Mouse (Mus musculus): ENCODE results near the gene Card11. TPM values are rescaled to one million over a fixed set of nuclear protein-coding genes. Genes with fewer than 3 reads are reported as not detected.

Gene Card11
- polyA plus RNA-seq, 1 experiment from 2014 or later: 0.40 TPM

DNA sequence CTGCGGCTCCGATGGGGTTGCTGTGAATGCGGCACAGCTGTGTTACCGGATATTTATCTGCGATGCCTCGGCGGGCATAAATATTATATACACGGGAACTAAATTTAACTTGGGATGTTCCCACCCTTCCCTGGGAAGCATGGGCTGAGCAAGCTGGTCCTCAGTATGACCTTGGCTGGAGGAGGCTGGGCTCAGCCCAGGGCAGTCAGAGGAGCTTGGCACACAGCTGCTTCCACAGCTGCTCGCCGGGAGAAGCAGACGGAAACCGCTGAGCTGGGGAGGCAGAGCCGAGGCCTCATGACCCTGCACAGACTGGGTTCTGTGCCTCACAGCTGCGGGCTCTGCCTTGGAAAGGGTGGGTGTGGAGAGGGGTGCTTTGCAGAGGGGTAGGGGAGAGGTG, 110.3 kb downstream of the Card11 start:
- H3K27me3 ChIP-seq: no peaks in the 10 kb centered on the region
- H3K4me1 ChIP-seq: peaks cover 18% of the 10 kb centered on the region
- WGBS: 45% methylated on average over 14 of the region's 14 CpGs
- no peak overlapping the region for H3K4me2 ChIP-seq
- no peak overlapping the region for H3K4me3 ChIP-seq
- H3K9me3 ChIP-seq: no peaks in the 10 kb centered on the region
- no peaks in the 10 kb centered on the region for H3K36me3 ChIP-seq
- H3K27ac ChIP-seq: peak overlapping the region; percentile 69
- no peak overlapping the region for H3K9ac ChIP-seq
- peak; percentile 54 for ATAC-seq (ENCODE audit: insufficient number of reproducible peaks, low FRiP score, low TSS enrichment, low read depth)

DNA sequence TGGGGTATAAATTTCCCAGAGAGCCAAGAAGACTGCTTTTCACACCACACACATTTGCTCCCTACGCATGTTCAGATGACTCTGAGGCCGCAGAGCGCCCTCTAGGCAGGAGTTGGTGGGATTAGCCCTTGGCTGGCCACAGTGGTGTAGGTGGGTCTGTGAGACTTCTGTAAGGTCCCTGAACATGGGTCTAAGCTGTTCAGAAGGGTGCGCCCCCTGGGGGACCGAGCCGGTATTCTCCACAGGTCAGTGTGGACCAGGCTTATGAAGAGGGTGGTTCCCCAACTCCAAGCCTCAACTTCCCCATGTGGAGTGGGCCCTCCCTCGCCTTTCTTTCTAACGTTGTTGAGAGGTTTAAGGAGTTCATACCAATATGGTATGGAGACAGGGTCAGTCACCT, 110.8 kb downstream of the Card11 start:
- no peak for ATAC-seq (ENCODE audit: insufficient number of reproducible peaks, low FRiP score, low TSS enrichment, low read depth)
- Histone ChIP-seq H3K27ac (no peak overlapping the region), H3K27me3 (no peaks in the 10 kb centered on the region), H3K9ac (no peak overlapping the region), H3K9me3 (no peaks in the 10 kb centered on the region), H3K4me1 (peaks cover 23% of the 10 kb centered on the region), H3K4me3 (no peak overlapping the region), H3K36me3 (no peaks in the 10 kb centered on the region), H3K4me2 (no peak overlapping the region)
- WGBS: 58% methylated on average over 8 of the region's 8 CpGs

DNA sequence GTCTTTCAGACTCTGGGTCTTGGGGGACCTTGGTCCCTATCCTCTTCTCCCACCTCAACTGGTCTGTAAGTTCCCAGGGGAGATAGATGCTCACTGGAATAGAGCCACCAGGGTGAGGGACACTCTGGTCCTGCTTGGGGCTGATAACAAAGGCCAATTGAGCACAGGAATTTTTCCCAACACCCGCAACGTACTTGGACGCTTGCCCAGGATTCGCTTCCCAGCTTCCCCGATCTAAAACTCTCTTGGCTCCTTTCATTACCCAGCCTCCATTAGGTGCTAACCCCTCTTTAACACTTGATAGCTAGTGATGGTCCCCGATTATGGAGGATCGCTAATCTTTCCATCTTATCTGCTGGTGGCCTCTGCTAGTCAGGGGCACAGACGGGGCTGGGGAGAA, 112.5 kb downstream of the Card11 start:
- Histone ChIP-seq H3K36me3 (no peaks in the 10 kb centered on the region), H3K4me2 (no peak overlapping the region), H3K4me1 (peaks cover 23% of the 10 kb centered on the region), H3K27ac (no peak overlapping the region), H3K4me3 (no peak overlapping the region), H3K27me3 (no peaks in the 10 kb centered on the region), H3K9ac (no peak overlapping the region), H3K9me3 (no peaks in the 10 kb centered on the region)
- 59% methylated on average over 8 of the region's 8 CpGs for WGBS
- ATAC-seq (ENCODE audit: insufficient number of reproducible peaks, low FRiP score, low TSS enrichment, low read depth): no peak

DNA sequence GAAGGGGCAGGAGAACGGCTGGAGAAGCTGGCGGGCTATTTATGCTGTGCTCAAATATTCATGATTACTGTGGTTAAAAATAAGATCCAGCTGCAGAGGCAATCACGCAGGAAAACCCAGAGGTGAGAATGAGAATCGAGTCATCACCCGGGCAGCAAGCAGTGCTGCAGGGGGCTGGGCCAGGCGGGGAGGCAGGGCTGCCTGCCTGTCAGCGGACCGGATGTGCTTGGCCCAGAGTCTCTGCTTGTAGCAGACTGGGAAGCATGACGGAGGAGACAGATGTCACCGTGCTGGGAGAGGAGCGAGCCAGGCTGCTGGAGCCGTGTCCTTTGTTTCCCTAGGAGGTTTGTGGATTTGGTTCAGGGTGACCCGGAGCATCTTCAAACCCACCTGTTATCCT, 115.4 kb downstream of the Card11 start:
- 36% methylated on average over 13 of the region's 13 CpGs for WGBS
- Histone ChIP-seq H3K4me3 (no peak overlapping the region), H3K4me1 (peaks cover 12% of the 10 kb centered on the region), H3K4me2 (no peak overlapping the region), H3K9me3 (no peaks in the 10 kb centered on the region), H3K9ac (no peak overlapping the region), H3K27ac (no peak overlapping the region), H3K36me3 (no peaks in the 10 kb centered on the region), H3K27me3 (no peaks in the 10 kb centered on the region)
- ATAC-seq (ENCODE audit: insufficient number of reproducible peaks, low FRiP score, low TSS enrichment, low read depth): no peak

- ATAC-seq (ENCODE audit: insufficient number of reproducible peaks, low FRiP score, low TSS enrichment, low read depth): no peak
- H3K36me3 ChIP-seq: no peaks in the 10 kb centered on the region
- no peak overlapping the region for H3K27ac ChIP-seq
- no peaks in the 10 kb centered on the region for H3K27me3 ChIP-seq
- H3K4me2 ChIP-seq: no peak overlapping the region
- no peak overlapping the region for H3K9ac ChIP-seq
- no peak overlapping the region for H3K4me3 ChIP-seq
- 66% methylated on average over 4 of the region's 4 CpGs for WGBS
- H3K4me1 ChIP-seq: peaks cover 5% of the 10 kb centered on the region; the same call in 1 of the 2 replicates
- no peaks in the 10 kb centered on the region for H3K9me3 ChIP-seq
Observed at GRCm38 (mm10) chr5:140882391-140882790, 118.0 kb downstream of the Card11 start.

- peaks cover 5% of the 10 kb centered on the region; the same call in 1 of the 2 replicates for H3K4me1 ChIP-seq
- no peaks in the 10 kb centered on the region for H3K27me3 ChIP-seq
- ATAC-seq (ENCODE audit: insufficient number of reproducible peaks, low FRiP score, low TSS enrichment, low read depth): no peak
- no peaks in the 10 kb centered on the region for H3K9me3 ChIP-seq
- no peak overlapping the region for H3K4me3 ChIP-seq
- H3K9ac ChIP-seq: no peak overlapping the region
- H3K27ac ChIP-seq: no peak overlapping the region
- 51% methylated on average over 10 of the region's 10 CpGs for WGBS
- H3K36me3 ChIP-seq: no peaks in the 10 kb centered on the region
- H3K4me2 ChIP-seq: no peak overlapping the region
Observed at GRCm38 (mm10) chr5:140880151-140880550, 120.2 kb downstream of the Card11 start.

DNA sequence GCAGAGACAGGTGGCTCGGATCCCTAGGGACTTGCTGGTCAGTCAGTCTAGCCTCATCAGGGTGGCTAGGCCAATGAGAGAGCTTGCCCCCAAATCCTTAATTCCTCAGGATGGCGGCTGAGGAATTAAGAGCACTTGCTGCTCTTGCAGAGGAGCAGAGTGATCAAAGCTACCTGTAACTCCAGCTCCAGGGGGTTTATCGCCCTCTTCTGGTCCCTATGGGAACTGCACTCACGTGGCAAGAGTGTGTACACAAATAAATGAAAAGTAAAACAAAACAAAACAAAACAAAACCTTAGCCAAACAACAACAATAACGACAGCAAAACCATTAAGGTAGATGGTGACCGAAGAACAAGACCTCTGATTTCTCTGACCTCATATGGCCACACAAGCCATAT, 121.7 kb downstream of the Card11 start:
- no peak for ATAC-seq (ENCODE audit: insufficient number of reproducible peaks, low FRiP score, low TSS enrichment, low read depth)

GRCm38 (mm10) chr5:140873736-140874307, 126.6 kb downstream of the Card11 start:
- peaks cover 32% of the 10 kb centered on the region for H3K4me1 ChIP-seq
- no peaks in the 10 kb centered on the region for H3K36me3 ChIP-seq
- no peak for ATAC-seq (ENCODE audit: insufficient number of reproducible peaks, low FRiP score, low TSS enrichment, low read depth)
- no peaks in the 10 kb centered on the region for H3K27me3 ChIP-seq
- H3K27ac ChIP-seq: no peak overlapping the region
- 0 out of 2 replicates have a peak overlapping the region, but pooled peaks have one; percentile 30 for H3K4me2 ChIP-seq
- no peak overlapping the region for H3K4me3 ChIP-seq
- no peaks in the 10 kb centered on the region for H3K9me3 ChIP-seq
- WGBS: 66% methylated on average over 6 of the region's 6 CpGs
- no peak overlapping the region for H3K9ac ChIP-seq

More for the DNA sequence above, 121.7 kb downstream of the Card11 start:
- 69% methylated on average over 6 of the region's 6 CpGs for WGBS
- no peak overlapping the region for H3K4me2 ChIP-seq
- no peak overlapping the region for H3K27ac ChIP-seq
- no peaks in the 10 kb centered on the region for H3K9me3 ChIP-seq
- H3K4me3 ChIP-seq: no peak overlapping the region
- H3K36me3 ChIP-seq: no peaks in the 10 kb centered on the region
- no peaks in the 10 kb centered on the region; the same call in 1 of the 2 replicates for H3K4me1 ChIP-seq
- H3K27me3 ChIP-seq: no peaks in the 10 kb centered on the region
- no peak overlapping the region for H3K9ac ChIP-seq

DNA sequence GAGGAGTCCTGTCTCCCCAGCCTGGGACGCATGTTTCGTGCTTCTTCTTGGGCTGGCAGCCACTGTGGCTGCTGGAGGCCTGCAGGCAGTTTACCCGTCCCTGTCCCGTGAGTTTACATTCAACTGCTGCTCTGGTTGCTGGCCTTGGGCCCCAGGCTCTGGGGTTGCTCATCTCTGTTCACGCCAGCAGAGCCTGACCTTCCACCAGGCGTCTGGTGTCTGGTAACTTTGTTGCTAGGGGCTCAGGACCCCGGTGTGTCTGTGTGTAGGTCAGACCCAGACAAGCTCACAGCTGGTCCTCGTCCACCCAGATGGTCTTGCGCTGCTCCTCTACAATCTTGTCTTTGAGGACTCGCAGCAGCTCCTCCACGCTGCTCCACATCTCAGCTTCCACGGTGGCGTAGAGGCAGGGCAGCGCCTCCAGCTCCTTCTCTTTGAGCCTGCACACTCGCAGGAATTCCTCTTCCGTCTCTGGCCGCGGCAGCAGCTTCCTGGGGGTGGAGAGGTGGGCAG, 127.3 kb downstream of the Card11 start:
- Histone ChIP-seq H3K27me3 (no peaks in the 10 kb centered on the region), H3K36me3 (no peaks in the 10 kb centered on the region), H3K27ac (peak overlapping the region; percentile 48), H3K4me3 (no peak overlapping the region), H3K9me3 (no peaks in the 10 kb centered on the region), H3K4me2 (peak overlapping the region; percentile 30), H3K9ac (no peak overlapping the region), H3K4me1 (peaks cover 32% of the 10 kb centered on the region)
- 8% methylated on average over 18 of the region's 18 CpGs for WGBS
- 0 out of 2 replicates have a peak, but pooled peaks have one; percentile 28 for ATAC-seq (ENCODE audit: insufficient number of reproducible peaks, low FRiP score, low TSS enrichment, low read depth)

DNA sequence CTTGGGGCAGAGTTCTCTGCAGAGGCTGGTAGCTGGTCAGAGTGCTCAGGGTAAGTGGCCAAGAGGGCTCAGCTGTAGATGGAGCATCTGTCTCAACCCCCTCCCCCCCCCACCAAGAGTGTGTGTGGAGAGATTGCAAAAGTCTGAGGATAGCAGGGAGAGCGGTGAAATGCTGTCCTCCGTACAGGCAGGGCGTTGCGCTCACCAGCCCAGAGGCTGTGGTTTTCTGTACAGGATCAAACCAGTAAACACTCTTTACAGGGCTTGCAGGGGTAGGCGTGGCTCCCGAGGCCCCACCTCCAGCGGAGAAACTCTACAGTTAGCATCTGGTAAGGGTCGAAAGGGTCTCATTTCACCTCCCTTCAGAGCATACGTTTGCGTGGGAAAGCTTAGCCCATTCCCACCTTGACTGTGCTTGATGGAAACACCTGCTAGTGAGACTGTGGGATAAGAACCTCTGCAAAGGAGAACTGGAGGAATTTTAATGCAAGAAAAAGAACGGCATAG, 127.8 kb downstream of the Card11 start:
- H3K9me3 ChIP-seq: no peaks in the 10 kb centered on the region
- no peaks in the 10 kb centered on the region for H3K36me3 ChIP-seq
- H3K27me3 ChIP-seq: no peaks in the 10 kb centered on the region
- 4% methylated on average over 11 of the region's 11 CpGs for WGBS
- H3K4me3 ChIP-seq: no peak overlapping the region
- peaks cover 32% of the 10 kb centered on the region for H3K4me1 ChIP-seq
- no peak overlapping the region for H3K9ac ChIP-seq
- H3K27ac ChIP-seq: peak overlapping the region; percentile 24; the same call in 1 of the 2 replicates
- no peak for ATAC-seq (ENCODE audit: insufficient number of reproducible peaks, low FRiP score, low TSS enrichment, low read depth)
- H3K4me2 ChIP-seq: peak overlapping the region; percentile 30; the same call in 1 of the 2 replicates

- no peak overlapping the region for H3K27ac ChIP-seq
- ATAC-seq (ENCODE audit: insufficient number of reproducible peaks, low FRiP score, low TSS enrichment, low read depth): no peak
- H3K27me3 ChIP-seq: no peaks in the 10 kb centered on the region
- WGBS: 57% methylated on average over 6 of the region's 6 CpGs
- H3K36me3 ChIP-seq: no peaks in the 10 kb centered on the region
- peaks cover 32% of the 10 kb centered on the region for H3K4me1 ChIP-seq
- H3K9me3 ChIP-seq: no peaks in the 10 kb centered on the region
- no peak overlapping the region for H3K4me2 ChIP-seq
- no peak overlapping the region for H3K4me3 ChIP-seq
- no peak overlapping the region for H3K9ac ChIP-seq
Observed at GRCm38 (mm10) chr5:140871241-140871640, 129.1 kb downstream of the Card11 start.

- H3K36me3 ChIP-seq: no peaks in the 10 kb centered on the region
- H3K9ac ChIP-seq: no peak overlapping the region
- WGBS: 66% methylated on average over 2 of the region's 2 CpGs
- no peak overlapping the region for H3K4me3 ChIP-seq
- no peak overlapping the region for H3K4me2 ChIP-seq
- H3K27ac ChIP-seq: no peak overlapping the region
- no peaks in the 10 kb centered on the region for H3K27me3 ChIP-seq
- H3K4me1 ChIP-seq: peaks cover 32% of the 10 kb centered on the region
- no peaks in the 10 kb centered on the region for H3K9me3 ChIP-seq
- ATAC-seq (ENCODE audit: insufficient number of reproducible peaks, low FRiP score, low TSS enrichment, low read depth): no peak
Observed at GRCm38 (mm10) chr5:140869034-140869433, 131.3 kb downstream of the Card11 start.

Data from limb, embryonic 15.5 days (tissue).